Mouse (Mus musculus): Measurements from ENCODE around the gene Tpp2. TPM values are rescaled to one million over a fixed set of nuclear protein-coding genes. Genes with fewer than 3 reads are reported as not detected.

The Tpp2 gene
- polyA plus RNA-seq, 1 experiment = 80.4 TPM

- TF ChIP-seq CTCF (IDR thresholded peaks at IDR 0.05; ENCODE audit: borderline replicate concordance, insufficient read depth, low read length) = no peak
- H3K4me3 ChIP-seq (ENCODE audit: insufficient read depth, low read length) = peak overlapping the region; percentile 74
- H3K27ac ChIP-seq (ENCODE audit: insufficient read depth, low read length) = peak overlapping the region; percentile 39
- H3K4me1 ChIP-seq (ENCODE audit: control insufficient read depth, insufficient read depth, low read length) = no peaks in the 10 kb centered on the region; the same call in 1 of the 2 replicates
These were observed 966 bp downstream of the Tpp2 start for GRCm38 (mm10) chr1:43934416-43934810.

GRCm38 (mm10) chr1:43939310-43939709 is 5.9 kb downstream of the Tpp2 start:
- Histone ChIP-seq H3K4me3 (ENCODE audit: insufficient read depth, low read length) (no peak overlapping the region), H3K27ac (ENCODE audit: insufficient read depth, low read length) (no peak overlapping the region), H3K4me1 (ENCODE audit: control insufficient read depth, insufficient read depth, low read length) (no peaks in the 10 kb centered on the region; the same call in 1 of the 2 replicates)
- TF ChIP-seq POLR2A (IDR thresholded peaks at IDR 0.05; ENCODE audit: low read depth, low read length) (no peak), CTCF (IDR thresholded peaks at IDR 0.05; ENCODE audit: borderline replicate concordance, insufficient read depth, low read length) (no peak)

- no peak overlapping the region for H3K4me3 ChIP-seq (ENCODE audit: insufficient read depth, low read length)
- no peak for TF ChIP-seq CTCF (IDR thresholded peaks at IDR 0.05; ENCODE audit: borderline replicate concordance, insufficient read depth, low read length)
- TF ChIP-seq POLR2A (IDR thresholded peaks at IDR 0.05; ENCODE audit: low read depth, low read length) = no peak
- H3K27ac ChIP-seq (ENCODE audit: insufficient read depth, low read length) = no peak overlapping the region
- H3K4me1 ChIP-seq (ENCODE audit: control insufficient read depth, insufficient read depth, low read length) = no peaks in the 10 kb centered on the region
These were observed 8.2 kb downstream of the Tpp2 start for GRCm38 (mm10) chr1:43941476-43942217.

- TF ChIP-seq CTCF (IDR thresholded peaks at IDR 0.05; ENCODE audit: borderline replicate concordance, insufficient read depth, low read length) = no peak
- TF ChIP-seq POLR2A (IDR thresholded peaks at IDR 0.05; ENCODE audit: low read depth, low read length) = no peak
- Histone ChIP-seq H3K4me1 (ENCODE audit: control insufficient read depth, insufficient read depth, low read length) (no peaks in the 10 kb centered on the region), H3K4me3 (ENCODE audit: insufficient read depth, low read length) (no peak overlapping the region), H3K27ac (ENCODE audit: insufficient read depth, low read length) (no peak overlapping the region)
These were observed 9.4 kb downstream of the Tpp2 start for GRCm38 (mm10) chr1:43942814-43943213.

- Histone ChIP-seq H3K27ac (ENCODE audit: insufficient read depth, low read length) (no peak overlapping the region), H3K4me3 (ENCODE audit: insufficient read depth, low read length) (no peak overlapping the region), H3K4me1 (ENCODE audit: control insufficient read depth, insufficient read depth, low read length) (peaks cover 2% of the 10 kb centered on the region; the same call in 1 of the 2 replicates)
- TF ChIP-seq POLR2A (IDR thresholded peaks at IDR 0.05; ENCODE audit: low read depth, low read length) (no peak), CTCF (IDR thresholded peaks at IDR 0.05; ENCODE audit: borderline replicate concordance, insufficient read depth, low read length) (no peak)
These were observed 20.2 kb downstream of the Tpp2 start for GRCm38 (mm10) chr1:43953679-43954078.

GRCm38 (mm10) chr1:43964381-43964780 is 30.9 kb downstream of the Tpp2 start:
- Histone ChIP-seq H3K4me3 (ENCODE audit: insufficient read depth, low read length) (no peak overlapping the region), H3K27ac (ENCODE audit: insufficient read depth, low read length) (no peak overlapping the region)
- TF ChIP-seq CTCF (IDR thresholded peaks at IDR 0.05; ENCODE audit: borderline replicate concordance, insufficient read depth, low read length) (no peak), POLR2A (IDR thresholded peaks at IDR 0.05; ENCODE audit: low read depth, low read length) (no peak)

DNA sequence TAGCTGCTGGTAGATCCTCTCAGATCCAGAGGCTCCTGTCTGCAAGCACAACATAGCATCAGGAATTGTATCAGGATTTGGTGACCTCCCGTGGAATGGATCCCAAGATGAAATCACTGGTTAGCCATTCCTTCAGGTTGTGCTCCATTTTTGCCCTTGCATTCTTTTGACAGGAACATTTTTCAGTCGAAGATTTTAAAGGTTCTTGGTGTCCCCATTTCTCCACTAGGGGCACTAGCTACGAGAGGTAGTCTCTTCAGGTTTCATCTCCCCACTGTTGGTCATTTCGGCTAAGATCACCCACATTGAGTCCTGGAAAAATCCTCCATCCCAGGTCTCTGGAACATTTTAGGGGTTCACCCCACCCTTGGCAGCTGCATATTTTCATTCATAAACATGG is 33.3 kb downstream of the Tpp2 start:
- Histone ChIP-seq H3K4me1 (ENCODE audit: control insufficient read depth, insufficient read depth, low read length) (no peaks in the 10 kb centered on the region; the same call in 1 of the 2 replicates), H3K4me3 (ENCODE audit: insufficient read depth, low read length) (no peak overlapping the region), H3K27ac (ENCODE audit: insufficient read depth, low read length) (no peak overlapping the region)
- TF ChIP-seq CTCF (IDR thresholded peaks at IDR 0.05; ENCODE audit: borderline replicate concordance, insufficient read depth, low read length) (no peak), POLR2A (IDR thresholded peaks at IDR 0.05; ENCODE audit: low read depth, low read length) (no peak)

More at GRCm38 (mm10) chr1:43964381-43964780, 30.9 kb downstream of the Tpp2 start:
- H3K4me1 ChIP-seq (ENCODE audit: control insufficient read depth, insufficient read depth, low read length) = no peaks in the 10 kb centered on the region; the same call in 1 of the 2 replicates

DNA sequence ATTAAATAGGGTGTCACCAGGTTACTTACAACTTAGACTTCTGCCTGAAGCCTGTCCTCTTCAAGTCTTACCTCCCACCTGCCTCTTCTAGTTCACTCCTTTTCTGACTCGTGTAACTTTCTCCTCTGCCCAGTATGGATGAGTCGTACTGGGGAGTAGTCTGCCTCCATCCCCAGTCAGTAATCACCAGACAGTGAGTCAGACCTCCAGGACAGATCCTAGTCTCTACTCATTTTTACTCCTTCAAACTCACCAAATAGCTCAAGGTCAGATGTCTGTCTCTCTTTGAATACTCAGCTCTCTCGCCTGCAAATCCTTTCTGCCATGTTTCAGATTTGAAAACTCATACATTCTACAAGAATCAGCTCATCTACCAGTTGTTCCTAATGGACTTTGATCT is 35.9 kb downstream of the Tpp2 start:
- Histone ChIP-seq H3K27ac (ENCODE audit: insufficient read depth, low read length) (peak overlapping the region; percentile 38), H3K4me1 (ENCODE audit: control insufficient read depth, insufficient read depth, low read length) (no peaks in the 10 kb centered on the region; the same call in 1 of the 2 replicates), H3K4me3 (ENCODE audit: insufficient read depth, low read length) (no peak overlapping the region)
- TF ChIP-seq POLR2A (IDR thresholded peaks at IDR 0.05; ENCODE audit: low read depth, low read length) (no peak), CTCF (IDR thresholded peaks at IDR 0.05; ENCODE audit: borderline replicate concordance, insufficient read depth, low read length) (no peak)

GRCm38 (mm10) chr1:43971089-43971488 is 37.6 kb downstream of the Tpp2 start:
- Histone ChIP-seq H3K4me3 (ENCODE audit: insufficient read depth, low read length) (no peak overlapping the region), H3K4me1 (ENCODE audit: control insufficient read depth, insufficient read depth, low read length) (no peaks in the 10 kb centered on the region; the same call in none of the 2 replicates), H3K27ac (ENCODE audit: insufficient read depth, low read length) (no peak overlapping the region)
- TF ChIP-seq CTCF (IDR thresholded peaks at IDR 0.05; ENCODE audit: borderline replicate concordance, insufficient read depth, low read length) (no peak), POLR2A (IDR thresholded peaks at IDR 0.05; ENCODE audit: low read depth, low read length) (no peak)

GRCm38 (mm10) chr1:43996914-43997589 is 63.6 kb downstream of the Tpp2 start:
- TF ChIP-seq CTCF (IDR thresholded peaks at IDR 0.05; ENCODE audit: borderline replicate concordance, insufficient read depth, low read length) (no peak), POLR2A (IDR thresholded peaks at IDR 0.05; ENCODE audit: low read depth, low read length) (no peak)
- H3K27ac ChIP-seq (ENCODE audit: insufficient read depth, low read length) = no peak overlapping the region
- no peak overlapping the region for H3K4me3 ChIP-seq (ENCODE audit: insufficient read depth, low read length)
- H3K4me1 ChIP-seq (ENCODE audit: control insufficient read depth, insufficient read depth, low read length) = no peaks in the 10 kb centered on the region

Measured in embryonic fibroblast, embryonic 13.5 days (primary cell).